Mouse (Mus musculus) ES-E14 (cell line): ENCODE results near the gene Ezr.
"Not testable (repeated sequence)": the region's sequence is repeated elsewhere in the genome, so short reads cannot be mapped to it uniquely, and the experiment has no call there.

ENCODE experiments used
- HCFC1 ChIP-seq: IDR thresholded peaks from 2 replicates; pipeline ENCODE4 v1.6.1; 2012; ENCODE audit warnings: low read length, inconsistent platforms, borderline replicate concordance; ENCODE audit not compliant: insufficient read depth
- ZC3H11A ChIP-seq: IDR thresholded peaks from 2 replicates; pipeline ENCODE4 v1.6.1; 2012; ENCODE audit warnings: low read depth, mild to moderate bottlenecking, inconsistent platforms, low read length, borderline replicate concordance
- ZNF384 ChIP-seq: IDR thresholded peaks from 2 replicates; pipeline ENCODE4 v1.6.1; 2012; ENCODE audit warnings: low read depth, low read length, inconsistent platforms

DNA sequence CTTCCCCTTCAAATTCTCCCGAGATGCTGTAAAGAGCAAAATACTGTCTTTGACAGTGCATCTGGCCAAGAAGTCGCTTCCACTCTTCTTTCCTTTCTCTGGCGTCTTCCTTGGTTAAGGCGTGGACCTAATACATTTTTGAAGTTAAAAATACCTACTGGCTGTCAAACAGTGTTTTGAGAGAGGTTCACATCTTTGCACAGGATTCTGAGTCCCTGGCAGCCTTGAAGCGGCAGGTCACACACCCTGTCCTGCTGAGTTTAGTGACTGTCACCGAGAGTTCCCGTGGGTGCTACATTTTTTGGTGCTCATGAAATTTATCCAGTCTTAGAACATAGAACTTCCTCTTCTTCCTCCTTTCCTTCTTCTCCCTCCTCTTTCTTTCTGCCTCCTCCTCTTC, 82.5 kb downstream of the Ezr start:
- TF ChIP-seq ZC3H11A, HCFC1, ZNF384: not testable (repeated sequence)
